Mouse (Mus musculus) hindbrain, embryonic 14.5 days (tissue): ENCODE data around the gene Edem1. TPM values are rescaled to one million over a fixed set of nuclear protein-coding genes. Genes with fewer than 3 reads are reported as not detected.

Experiments used
- ATAC-seq: fragments of 200-750 bp; cut with Nextera tagmentation; 2 replicates; pipeline ENCODE4 v1.8.0; 2017; ENCODE audit warnings: moderate number of reproducible peaks, mild to moderate bottlenecking, moderate TSS enrichment, moderate library complexity; ENCODE audit not compliant: low FRiP score
- DNase-seq: peaks from one replicate; pipeline ENCODE4 v3.0.0-alpha.2; 2015; ENCODE audit warnings: low spot score
- H3K27ac ChIP-seq: fragments of 300-500 bp; sonication (generic); 2 replicates; pipeline ENCODE4 v1.5.1; 2014; ENCODE audit warnings: mild to moderate bottlenecking, moderate library complexity
- H3K27me3 ChIP-seq: fragments of 300-500 bp; sonication (generic); 2 replicates; pipeline ENCODE4 v1.6.1; 2014; ENCODE audit warnings: mild to moderate bottlenecking, low read length, mixed read lengths; ENCODE audit not compliant: control insufficient read depth, insufficient read depth
- H3K36me3 ChIP-seq: fragments of 300-500 bp; sonication (generic); replicated peaks from 2 replicates; pipeline ENCODE4 v1.6.1; 2014; ENCODE audit not compliant: control insufficient read depth, insufficient read depth
- H3K4me1 ChIP-seq: fragments of 300-500 bp; sonication (generic); replicated peaks from 2 replicates; pipeline ENCODE4 v1.6.1; 2014; ENCODE audit warnings: antibody characterized with exemption, low read length, mixed read lengths; ENCODE audit not compliant: control insufficient read depth, insufficient read depth
- H3K4me2 ChIP-seq: fragments of 300-500 bp; sonication (generic); replicated peaks from 2 replicates; pipeline ENCODE4 v1.6.1; 2014; ENCODE audit warnings: mild to moderate bottlenecking, moderate library complexity
- H3K4me3 ChIP-seq: fragments of 300-500 bp; sonication (generic); replicated peaks from 2 replicates; pipeline ENCODE4 v1.5.1; 2014; ENCODE audit warnings: mild to moderate bottlenecking, low read length
- H3K9ac ChIP-seq: fragments of 300-500 bp; sonication (generic); 2 replicates; pipeline ENCODE4 v1.6.1; 2014
- H3K9me3 ChIP-seq: fragments of 300-500 bp; sonication (generic); 2 replicates; pipeline ENCODE4 v1.6.1; 2016; ENCODE audit warnings: low read length; ENCODE audit not compliant: control insufficient read depth
- WGBS: fragments of 180-500 bp; shearing (Covaris S2); extraction: QIAGEN DNeasy Blood & Tissue Kit; methylation state at CpG from one replicate; pipeline ENCODE4 v1.1.7; 2014; 5-methylcytosine and 5-hydroxymethylcytosine counted together
- polyA plus RNA-seq: library from polyadenylated mRNA; unstranded; fragments of >200 nt; fragmentation: Nextera tagmentation; extraction: Ambion mirVana; gene quantifications from 2 replicates; pipeline ENCODE4 v1.2.1, GENCODE M21; 2014

The Edem1 gene
- polyA plus RNA-seq, 1 experiment from 2014 or later: 8.9 TPM

DNA sequence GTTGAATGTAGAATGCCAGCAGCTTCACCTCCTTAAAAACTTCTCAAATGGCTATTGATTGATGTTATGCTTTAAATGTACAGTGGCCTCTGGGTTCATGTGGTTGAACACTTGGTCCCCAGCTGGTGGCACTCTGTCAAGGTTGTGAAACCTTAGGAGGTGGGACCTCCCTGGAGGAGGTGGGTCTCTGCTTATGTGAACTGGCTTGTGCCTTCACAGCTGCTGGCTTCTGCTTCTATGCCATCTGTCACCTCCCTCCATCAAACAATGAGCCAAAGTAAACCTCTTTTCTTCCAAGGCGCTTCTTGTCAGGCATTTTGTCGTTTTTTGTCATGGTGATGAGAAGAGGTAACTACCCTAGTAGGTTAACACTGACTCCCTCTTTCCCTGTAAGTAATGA lies 31.7 kb upstream of the Edem1 start:
- Histone ChIP-seq H3K27ac (no peak overlapping the region), H3K4me1 (peaks cover 7% of the 10 kb centered on the region), H3K4me2 (no peak overlapping the region), H3K36me3 (no peaks in the 10 kb centered on the region), H3K9me3 (no peaks in the 10 kb centered on the region), H3K9ac (no peak overlapping the region), H3K27me3 (no peaks in the 10 kb centered on the region), H3K4me3 (no peak overlapping the region)
- 22% methylated on average over 2 of the region's 2 CpGs for WGBS
- DNase-seq (no peak), ATAC-seq (no peak)

DNA sequence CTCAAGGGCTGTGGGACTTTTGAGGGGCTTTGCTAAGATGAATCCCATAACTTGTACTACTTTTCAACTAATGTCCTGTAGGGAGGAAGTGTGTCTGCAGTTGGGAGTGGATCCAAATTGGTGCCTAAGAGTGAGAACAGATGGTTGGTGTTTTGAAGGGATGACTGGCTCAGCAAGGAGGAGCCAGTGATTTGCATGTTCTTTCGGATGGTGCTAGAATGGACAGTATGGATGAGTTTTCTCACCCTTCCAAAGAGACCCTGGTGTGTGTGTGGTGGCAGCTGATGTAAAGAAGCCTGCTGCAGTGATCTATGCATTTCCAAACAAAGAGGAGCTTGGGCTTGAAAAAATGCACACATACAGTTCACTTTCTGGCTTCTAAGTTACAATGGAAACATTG lies 23.2 kb upstream of the Edem1 start:
- no peaks in the 10 kb centered on the region for H3K36me3 ChIP-seq
- H3K27ac ChIP-seq: no peak overlapping the region
- DNase-seq: no peak
- no peaks in the 10 kb centered on the region for H3K9me3 ChIP-seq
- H3K4me3 ChIP-seq: no peak overlapping the region
- no peak overlapping the region for H3K4me2 ChIP-seq
- no peaks in the 10 kb centered on the region for H3K27me3 ChIP-seq
- 0 out of 2 replicates have a peak, but pooled peaks cover 6% of the 10 kb centered on the region for H3K4me1 ChIP-seq
- WGBS: 19% methylated on average over 1 of the region's 1 CpGs
- ATAC-seq: peak; percentile 21; the same call in 1 of the 2 replicates
- H3K9ac ChIP-seq: no peak overlapping the region

DNA sequence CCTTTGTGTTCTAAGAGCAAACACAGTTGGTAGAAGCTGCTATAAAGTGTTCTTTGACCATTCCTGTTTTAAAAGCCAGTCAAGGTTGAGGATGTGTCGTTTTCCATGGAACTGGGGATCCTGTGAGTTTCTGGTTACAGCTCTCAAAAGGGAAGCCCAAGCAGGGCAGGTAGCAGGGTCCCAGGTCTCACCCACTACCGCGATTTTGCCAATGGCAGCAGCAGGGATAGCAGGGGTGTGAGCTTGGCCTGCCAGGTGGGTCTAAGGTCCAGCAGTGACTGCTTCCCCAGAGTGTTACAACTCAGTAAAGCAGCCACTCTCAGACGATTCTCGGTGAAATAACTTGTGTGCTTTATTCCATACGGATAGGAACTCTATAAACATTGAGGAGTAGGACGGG lies 22.6 kb upstream of the Edem1 start:
- ATAC-seq: no peak
- 0 out of 2 replicates have a peak, but pooled peaks cover 6% of the 10 kb centered on the region for H3K4me1 ChIP-seq

DNA sequence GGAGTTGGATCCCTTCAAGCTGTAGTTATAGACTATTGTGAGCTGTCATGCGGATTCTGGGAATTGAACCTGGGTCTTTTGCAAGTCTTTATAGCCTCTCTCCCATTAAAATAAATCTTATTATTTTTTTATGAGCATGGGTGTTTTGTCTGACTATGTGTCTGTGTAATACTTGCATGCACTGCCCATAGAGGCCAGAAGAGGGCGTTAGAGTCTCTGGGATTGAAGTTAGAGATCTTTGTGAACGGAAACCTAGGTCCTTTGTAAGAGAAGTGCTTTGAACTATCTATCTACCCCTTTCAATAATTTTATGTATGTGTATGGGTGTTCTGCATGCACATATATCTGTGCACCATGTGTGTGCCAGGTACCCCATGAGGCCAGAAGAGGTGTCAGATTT lies 21.0 kb upstream of the Edem1 start:
- WGBS: 69% methylated on average over 3 of the region's 3 CpGs
- ATAC-seq: no peak
- Histone ChIP-seq H3K9me3 (no peaks in the 10 kb centered on the region), H3K9ac (no peak overlapping the region), H3K27ac (no peak overlapping the region), H3K4me3 (no peak overlapping the region), H3K4me2 (no peak overlapping the region), H3K4me1 (0 out of 2 replicates have a peak, but pooled peaks cover 6% of the 10 kb centered on the region), H3K27me3 (no peaks in the 10 kb centered on the region), H3K36me3 (no peaks in the 10 kb centered on the region)
- no peak for DNase-seq

More for the DNA sequence above, 22.6 kb upstream of the Edem1 start:
- 86% methylated on average over 7 of the region's 7 CpGs for WGBS
- Histone ChIP-seq H3K9me3 (no peaks in the 10 kb centered on the region), H3K36me3 (no peaks in the 10 kb centered on the region), H3K9ac (no peak overlapping the region), H3K27me3 (no peaks in the 10 kb centered on the region), H3K4me3 (no peak overlapping the region), H3K4me2 (no peak overlapping the region), H3K27ac (no peak overlapping the region)
- no peak for DNase-seq

DNA sequence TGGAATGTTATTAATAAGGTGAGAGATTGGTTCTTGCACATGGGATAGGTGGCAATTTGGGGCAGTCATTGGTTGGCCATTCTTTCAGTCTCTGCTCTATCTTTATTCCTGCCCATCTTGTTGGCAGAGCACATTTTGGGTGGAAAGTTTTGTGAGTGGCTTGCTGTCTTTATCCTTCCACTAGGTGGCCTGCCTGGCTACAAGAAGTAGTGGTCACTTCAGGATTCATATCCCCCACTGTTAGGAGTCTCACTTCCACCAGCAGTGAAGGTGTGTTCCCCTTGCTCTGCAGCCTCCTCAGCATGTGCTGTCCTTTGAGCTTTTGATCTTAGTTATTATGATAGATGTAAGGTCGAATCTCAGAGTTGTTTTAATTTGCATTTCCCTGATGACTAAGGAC lies 19.7 kb upstream of the Edem1 start:
- no peaks in the 10 kb centered on the region for H3K9me3 ChIP-seq
- WGBS: 83% methylated on average over 1 of the region's 1 CpGs
- no peak overlapping the region for H3K27ac ChIP-seq
- 0 out of 2 replicates have a peak, but pooled peaks cover 6% of the 10 kb centered on the region for H3K4me1 ChIP-seq
- H3K4me3 ChIP-seq: no peak overlapping the region
- DNase-seq (no peak), ATAC-seq (no peak)
- no peaks in the 10 kb centered on the region for H3K36me3 ChIP-seq
- H3K9ac ChIP-seq: no peak overlapping the region
- H3K27me3 ChIP-seq: no peaks in the 10 kb centered on the region
- no peak overlapping the region for H3K4me2 ChIP-seq

DNA sequence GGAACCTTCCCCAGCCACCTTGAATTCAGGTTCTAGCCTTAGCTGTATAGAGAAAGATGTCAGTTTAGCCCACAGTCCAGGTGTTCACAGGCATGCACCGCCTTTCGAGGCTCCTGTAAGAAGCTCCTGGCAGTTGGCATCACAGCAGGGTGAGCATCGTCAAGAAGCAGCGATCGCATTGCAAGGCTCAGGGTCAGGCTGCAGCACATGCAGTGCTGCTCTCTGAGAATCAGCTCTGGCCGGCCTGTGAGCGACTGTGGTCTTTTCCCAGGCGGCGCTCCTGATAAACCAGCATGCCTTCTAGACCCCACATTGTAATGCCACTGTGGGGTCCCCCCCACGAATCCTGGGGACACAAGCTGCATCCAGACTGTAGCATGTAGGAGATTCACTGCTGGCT lies 18.2 kb upstream of the Edem1 start:
- ATAC-seq: no peak

DNA sequence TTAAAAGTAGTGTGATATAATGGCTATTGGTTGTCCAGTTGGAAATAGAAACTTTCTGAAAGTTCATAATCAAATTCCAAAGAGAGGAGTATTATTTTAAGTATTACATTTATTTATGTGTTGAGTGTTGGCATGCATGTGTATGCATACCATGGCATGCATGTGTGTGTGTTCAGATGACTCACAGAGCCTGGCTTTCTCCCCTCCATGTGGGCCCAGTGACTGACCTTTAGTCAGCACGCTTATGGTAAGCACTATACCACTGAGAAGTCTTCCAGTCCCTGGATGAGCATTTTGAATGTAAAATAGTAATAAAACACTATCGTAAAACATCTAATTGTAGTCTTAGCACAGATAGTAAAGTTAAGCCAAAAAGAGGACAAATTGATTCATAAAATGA lies 16.3 kb upstream of the Edem1 start:
- no peaks in the 10 kb centered on the region for H3K9me3 ChIP-seq
- WGBS: 96% methylated on average over 2 of the region's 2 CpGs
- no peak overlapping the region for H3K27ac ChIP-seq
- ATAC-seq (no peak), DNase-seq (no peak)
- H3K4me1 ChIP-seq: no peaks in the 10 kb centered on the region
- H3K27me3 ChIP-seq: no peaks in the 10 kb centered on the region
- no peak overlapping the region for H3K9ac ChIP-seq
- no peak overlapping the region for H3K4me2 ChIP-seq
- peaks cover 20% of the 10 kb centered on the region; the same call in 1 of the 2 replicates for H3K36me3 ChIP-seq
- H3K4me3 ChIP-seq: no peak overlapping the region

More for the DNA sequence above, 18.2 kb upstream of the Edem1 start:
- H3K4me1 ChIP-seq: 0 out of 2 replicates have a peak, but pooled peaks cover 2% of the 10 kb centered on the region
- H3K27me3 ChIP-seq: no peaks in the 10 kb centered on the region
- peaks cover 6% of the 10 kb centered on the region; the same call in 1 of the 2 replicates for H3K36me3 ChIP-seq
- WGBS: 61% methylated on average over 10 of the region's 10 CpGs
- H3K9me3 ChIP-seq: no peaks in the 10 kb centered on the region
- no peak for DNase-seq
- H3K4me3 ChIP-seq: no peak overlapping the region
- no peak overlapping the region for H3K27ac ChIP-seq
- H3K9ac ChIP-seq: no peak overlapping the region
- H3K4me2 ChIP-seq: no peak overlapping the region

DNA sequence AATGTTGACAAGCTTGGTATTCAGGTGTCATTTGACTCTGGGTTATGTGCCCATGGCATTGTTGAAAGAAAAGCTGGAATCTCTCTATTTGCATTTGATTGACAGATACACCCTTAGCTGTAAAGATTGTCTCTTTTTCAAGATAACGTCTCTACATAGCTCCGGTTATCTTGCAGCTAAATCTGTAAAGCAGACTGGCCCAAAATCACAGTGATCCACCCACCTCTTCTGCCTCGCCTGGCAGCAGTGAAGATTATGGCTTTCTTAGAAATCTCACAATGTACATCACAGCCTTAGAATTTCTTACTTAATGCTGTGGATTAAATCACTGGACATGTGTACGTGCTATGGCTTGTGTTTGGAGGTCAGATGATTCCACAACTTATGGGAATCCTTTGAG lies 10.9 kb upstream of the Edem1 start:
- Histone ChIP-seq H3K9ac (no peak overlapping the region), H3K36me3 (peaks cover 71% of the 10 kb centered on the region), H3K4me3 (no peak overlapping the region), H3K27me3 (no peaks in the 10 kb centered on the region), H3K4me1 (no peaks in the 10 kb centered on the region), H3K4me2 (no peak overlapping the region), H3K27ac (no peak overlapping the region), H3K9me3 (no peaks in the 10 kb centered on the region)
- DNase-seq (no peak), ATAC-seq (no peak)
- 74% methylated on average over 4 of the region's 4 CpGs for WGBS

DNA sequence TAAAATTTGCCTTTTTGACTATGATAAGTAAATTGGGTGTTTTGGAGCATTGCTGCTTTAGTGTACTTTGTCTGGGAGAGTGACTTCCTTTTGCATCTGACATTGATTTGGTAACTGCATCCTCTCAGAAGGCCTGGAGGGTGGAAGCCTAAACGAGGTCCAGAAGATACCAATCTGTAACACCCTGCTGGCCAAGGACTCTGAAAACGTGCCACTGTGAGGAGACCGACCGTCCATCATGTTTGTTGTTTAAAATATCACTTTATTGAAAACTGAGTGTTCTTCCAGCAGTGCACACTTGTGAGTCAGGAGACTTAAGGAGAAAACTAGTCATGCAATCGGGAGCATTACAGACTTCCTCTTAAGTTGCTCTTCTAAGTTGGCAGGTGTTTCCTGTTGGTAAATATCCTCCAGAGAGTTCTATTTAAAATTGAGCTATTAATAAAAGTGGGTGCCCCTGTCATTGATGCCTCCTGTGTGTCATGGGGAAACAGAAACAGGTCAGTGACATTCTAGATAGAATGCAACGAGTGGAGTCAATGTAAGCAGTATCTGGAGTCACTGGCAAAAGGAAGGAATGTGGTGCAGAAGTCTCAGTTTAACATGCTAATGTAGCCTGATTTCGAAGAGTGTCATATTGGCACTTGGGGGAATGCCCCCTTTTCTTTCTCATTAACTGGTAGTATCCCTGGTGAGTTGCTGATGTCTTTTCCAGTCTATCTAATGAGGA lies 3.5 kb upstream of the Edem1 start:
- Histone ChIP-seq H3K27ac (no peak overlapping the region), H3K27me3 (no peaks in the 10 kb centered on the region), H3K9me3 (no peaks in the 10 kb centered on the region), H3K9ac (no peak overlapping the region), H3K4me3 (no peak overlapping the region), H3K36me3 (peaks cover 41% of the 10 kb centered on the region), H3K4me1 (peaks cover 9% of the 10 kb centered on the region), H3K4me2 (no peak overlapping the region)
- no peak for DNase-seq
- ATAC-seq: no peak
- WGBS: 80% methylated on average over 7 of the region's 7 CpGs
